Mouse (Mus musculus) heart, embryonic 13.5 days (tissue): ENCODE measurements around the gene Kdf1. TPM values are rescaled to one million over a fixed set of nuclear protein-coding genes. Genes with fewer than 3 reads are reported as not detected.
A peak's percentile ranks its signal among the peaks of the same experiment; 100 is the strongest.

Source experiments
- ATAC-seq: fragments of 200-750 bp; cut with Nextera tagmentation; 2 replicates; pipeline ENCODE4 v1.8.0; 2017; ENCODE audit warnings: moderate TSS enrichment; ENCODE audit not compliant: insufficient number of reproducible peaks, low FRiP score, low TSS enrichment; ENCODE audit errors: extremely low read depth
- H3K27ac ChIP-seq: fragments of 300-500 bp; sonication (generic); replicated peaks from 2 replicates; pipeline ENCODE4 v1.5.1; 2015; ENCODE audit warnings: moderate library complexity, mild to moderate bottlenecking, inconsistent platforms
- H3K27me3 ChIP-seq: fragments of 300-500 bp; sonication (generic); replicated peaks from 2 replicates; pipeline ENCODE4 v1.6.1; 2015; ENCODE audit warnings: mild to moderate bottlenecking, inconsistent platforms
- H3K36me3 ChIP-seq: fragments of 300-500 bp; sonication (generic); 2 replicates; pipeline ENCODE4 v1.6.1; 2015; ENCODE audit warnings: mild to moderate bottlenecking, inconsistent platforms
- H3K4me1 ChIP-seq: fragments of 300-500 bp; sonication (generic); 2 replicates; pipeline ENCODE4 v1.6.1; 2015; ENCODE audit warnings: inconsistent platforms
- H3K4me2 ChIP-seq: fragments of 300-500 bp; sonication (generic); 2 replicates; pipeline ENCODE4 v1.6.1; 2015; ENCODE audit warnings: inconsistent platforms, mild to moderate bottlenecking, moderate library complexity
- H3K4me3 ChIP-seq: fragments of 300-500 bp; sonication (generic); 2 replicates; pipeline ENCODE4 v1.5.1; 2015; ENCODE audit warnings: moderate library complexity, mild to moderate bottlenecking, inconsistent platforms
- H3K9ac ChIP-seq: fragments of 300-500 bp; sonication (generic); 2 replicates; pipeline ENCODE4 v1.6.1; 2015; ENCODE audit warnings: inconsistent platforms, mild to moderate bottlenecking, moderate library complexity
- H3K9me3 ChIP-seq: fragments of 300-500 bp; sonication (generic); 2 replicates; pipeline ENCODE4 v1.6.1; 2016; ENCODE audit warnings: inconsistent platforms
- WGBS: fragments of 180-500 bp; shearing (Covaris S2); methylation state at CpG from one replicate; pipeline ENCODE4 v1.1.7; 2015; ENCODE audit warnings: mixed read lengths; 5-methylcytosine and 5-hydroxymethylcytosine counted together
- polyA plus RNA-seq: library from polyadenylated mRNA; unstranded; fragments of >200 nt; fragmentation: Nextera tagmentation; extraction: Ambion mirVana; gene quantifications from 2 replicates; pipeline ENCODE4 v1.2.1, GENCODE M21; 2015

Kdf1 gene
- polyA plus RNA-seq, 1 experiment from 2014 or later, result 2.1 TPM

DNA sequence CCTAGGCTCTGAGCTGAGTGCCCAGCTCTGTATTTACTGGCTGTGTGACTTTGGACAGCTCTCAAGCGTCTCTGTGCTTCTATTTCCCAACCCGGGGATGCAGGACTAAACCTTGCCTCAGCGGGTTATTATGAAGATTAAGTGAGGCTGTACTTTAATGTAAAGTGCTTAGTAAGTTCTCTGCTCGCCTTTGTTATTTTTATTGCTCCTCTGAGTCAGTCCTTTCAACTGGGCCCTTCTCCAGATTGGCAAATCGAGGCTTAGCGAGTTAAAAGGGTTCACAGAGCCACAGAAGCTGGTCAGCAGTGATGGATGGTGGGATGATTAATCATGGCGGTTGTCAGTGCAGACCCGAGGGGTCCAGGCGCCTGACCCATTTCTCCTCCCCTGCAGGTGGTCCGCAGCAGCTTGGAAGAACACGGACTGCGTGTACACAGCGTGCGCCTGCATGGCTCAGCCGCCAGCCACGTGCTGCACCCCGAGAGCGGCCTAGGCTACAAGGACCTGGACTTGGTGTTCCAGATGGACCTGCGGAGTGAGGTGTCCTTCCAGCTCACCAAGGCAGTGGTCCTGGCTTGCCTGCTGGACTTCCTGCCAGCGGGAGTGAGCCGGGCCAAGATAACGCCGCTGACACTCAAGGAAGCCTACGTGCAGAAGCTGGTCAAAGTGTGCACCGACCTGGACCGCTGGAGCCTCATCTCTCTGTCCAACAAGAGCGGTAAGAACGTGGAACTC lies 32.9 kb upstream of the Kdf1 start:
- H3K27me3 ChIP-seq, result peaks cover 29% of the 10 kb centered on the region
- H3K36me3 ChIP-seq, result no peaks in the 10 kb centered on the region
- 77% methylated on average over 28 of the region's 28 CpGs for WGBS
- H3K4me2 ChIP-seq, result no peak overlapping the region
- ATAC-seq, result no peak
- no peak overlapping the region for H3K27ac ChIP-seq
- no peak overlapping the region for H3K4me3 ChIP-seq
- H3K4me1 ChIP-seq, result peaks cover 30% of the 10 kb centered on the region
- H3K9me3 ChIP-seq, result no peaks in the 10 kb centered on the region
- no peak overlapping the region for H3K9ac ChIP-seq

DNA sequence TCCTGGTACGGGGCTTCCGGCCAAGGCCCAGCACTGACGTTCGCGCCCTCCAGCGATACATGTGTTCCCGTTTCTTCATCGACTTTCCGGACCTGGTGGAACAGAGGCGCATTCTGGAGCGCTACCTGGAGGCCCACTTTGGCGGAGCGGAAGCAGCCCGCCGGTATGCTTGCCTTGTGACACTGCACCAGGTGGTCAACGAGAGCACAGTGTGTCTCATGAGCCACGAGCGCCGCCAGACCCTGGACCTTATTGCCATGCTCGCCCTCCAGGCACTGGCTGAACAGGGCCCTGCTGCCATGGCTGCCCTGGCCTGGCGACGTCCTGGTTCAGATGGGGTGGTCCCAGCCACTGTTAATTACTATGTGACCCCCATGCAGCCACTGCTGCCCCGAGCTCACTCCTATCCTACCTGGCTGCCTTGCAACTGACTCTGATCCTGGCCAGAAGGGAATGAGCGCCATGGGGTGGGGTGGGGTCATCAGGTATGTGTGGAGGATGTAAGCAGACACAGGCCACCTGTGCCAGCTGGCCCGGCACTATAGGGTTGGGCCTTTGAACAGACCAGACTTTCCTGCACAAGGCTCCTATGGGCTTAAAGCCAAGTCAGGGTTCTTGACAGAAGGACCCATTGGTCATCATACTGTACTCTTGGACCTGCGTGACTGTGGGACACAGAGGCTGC lies 31.9 kb upstream of the Kdf1 start:
- peaks cover 19% of the 10 kb centered on the region for H3K27me3 ChIP-seq
- H3K4me1 ChIP-seq, result peaks cover 34% of the 10 kb centered on the region
- no peak overlapping the region for H3K9ac ChIP-seq
- H3K9me3 ChIP-seq, result no peaks in the 10 kb centered on the region
- no peak overlapping the region for H3K27ac ChIP-seq
- H3K4me3 ChIP-seq, result no peak overlapping the region
- 87% methylated on average over 26 of the region's 26 CpGs for WGBS
- no peak overlapping the region for H3K4me2 ChIP-seq
- no peak for ATAC-seq
- no peaks in the 10 kb centered on the region for H3K36me3 ChIP-seq

DNA sequence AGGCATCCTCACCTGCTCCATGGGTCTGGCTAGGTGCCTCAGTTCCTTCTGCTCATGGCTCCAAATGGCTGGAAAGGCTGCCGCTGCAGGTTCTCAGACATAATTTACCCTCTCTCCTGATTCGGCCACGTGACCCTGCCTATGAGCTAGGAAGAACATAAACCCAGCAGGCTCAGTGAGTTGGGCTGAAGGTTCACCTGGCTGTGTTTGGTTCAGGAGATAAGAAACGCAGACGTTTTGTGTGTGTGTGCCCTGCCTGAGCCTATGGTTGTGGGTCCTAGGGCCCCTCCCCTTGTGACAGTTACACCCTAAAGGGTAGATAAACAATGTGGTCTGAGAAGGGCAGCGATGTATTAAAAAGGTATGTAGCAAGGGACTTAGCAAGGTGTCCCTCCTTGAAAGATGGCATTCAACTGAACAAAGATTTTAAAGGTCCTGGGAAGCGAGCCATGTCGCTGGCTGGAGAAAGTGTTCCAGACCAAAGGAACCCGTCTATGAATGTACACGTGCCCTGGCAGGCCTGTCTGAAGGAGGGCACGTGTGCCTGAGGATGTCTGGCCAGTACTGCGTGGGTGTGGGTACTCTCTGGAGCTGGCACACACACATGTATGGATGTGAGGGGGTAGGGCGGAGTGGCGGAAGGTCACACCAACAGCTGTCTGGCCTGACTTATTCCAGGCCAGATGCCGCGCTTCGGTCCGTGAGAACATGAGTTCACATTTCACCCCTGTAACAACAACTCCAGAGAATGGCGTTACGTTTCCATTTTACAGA lies 30.0 kb upstream of the Kdf1 start:
- no peak for ATAC-seq
- H3K27ac ChIP-seq, result no peak overlapping the region
- WGBS, result 81% methylated on average over 20 of the region's 20 CpGs

GRCm38 (mm10) chr4:133489489-133490245 lies 29.1 kb upstream of the Kdf1 start:
- Histone ChIP-seq H3K4me3 (no peak overlapping the region), H3K9ac (no peak overlapping the region), H3K27ac (0 out of 2 replicates have a peak overlapping the region, but pooled peaks have one; percentile 10), H3K4me1 (peaks cover 39% of the 10 kb centered on the region), H3K9me3 (no peaks in the 10 kb centered on the region), H3K36me3 (no peaks in the 10 kb centered on the region), H3K4me2 (no peak overlapping the region), H3K27me3 (peaks cover 9% of the 10 kb centered on the region)
- no peak for ATAC-seq
- 41% methylated on average over 4 of the region's 4 CpGs for WGBS

More for the DNA sequence above, 30.0 kb upstream of the Kdf1 start:
- Histone ChIP-seq H3K9me3 (no peaks in the 10 kb centered on the region), H3K4me1 (peaks cover 41% of the 10 kb centered on the region), H3K4me3 (no peak overlapping the region), H3K4me2 (no peak overlapping the region), H3K27me3 (0 out of 2 replicates have a peak, but pooled peaks cover 10% of the 10 kb centered on the region), H3K9ac (no peak overlapping the region), H3K36me3 (no peaks in the 10 kb centered on the region)

- H3K27me3 ChIP-seq, result peaks cover 30% of the 10 kb centered on the region
- H3K9ac ChIP-seq, result peak overlapping the region; percentile 59
- 0 out of 2 replicates have a peak overlapping the region, but pooled peaks have one; percentile 42 for H3K27ac ChIP-seq
- H3K9me3 ChIP-seq, result no peaks in the 10 kb centered on the region
- H3K36me3 ChIP-seq, result no peaks in the 10 kb centered on the region
- H3K4me3 ChIP-seq, result no peak overlapping the region; the same call in 1 of the 2 replicates
- peak overlapping the region; percentile 56 for H3K4me2 ChIP-seq
- ATAC-seq, result no peak; the same call in 1 of the 2 replicates
- peaks cover 46% of the 10 kb centered on the region for H3K4me1 ChIP-seq
- WGBS, result 22% methylated on average over 10 of the region's 10 CpGs
Measured at GRCm38 (mm10) chr4:133491800-133492199, 27.0 kb upstream of the Kdf1 start.

DNA sequence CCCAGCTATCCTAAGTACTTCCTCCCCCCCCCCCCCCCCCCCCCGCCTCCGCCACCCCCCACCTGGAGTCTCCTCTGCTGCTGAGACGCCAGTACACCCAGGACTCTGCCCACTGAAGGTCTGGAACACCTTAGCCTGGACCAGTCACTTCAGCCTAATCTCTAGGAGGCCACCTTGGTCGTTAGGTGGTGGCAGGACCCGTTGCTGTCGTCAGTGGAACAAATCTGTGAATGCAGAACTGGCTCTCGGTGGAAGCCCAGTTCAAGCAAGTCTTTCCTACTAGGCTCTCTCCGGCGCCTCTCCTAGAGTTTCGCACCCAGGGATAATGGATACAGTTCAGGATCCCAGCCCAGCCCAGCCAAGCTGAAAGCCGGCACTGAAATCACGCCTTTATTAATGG lies 24.9 kb upstream of the Kdf1 start:
- ATAC-seq, result no peak
- Histone ChIP-seq H3K27ac (no peak overlapping the region), H3K4me2 (peak overlapping the region; percentile 75), H3K4me3 (peak overlapping the region; percentile 46), H3K36me3 (no peaks in the 10 kb centered on the region), H3K9ac (peak overlapping the region; percentile 69), H3K27me3 (peaks cover 51% of the 10 kb centered on the region), H3K4me1 (peaks cover 61% of the 10 kb centered on the region), H3K9me3 (no peaks in the 10 kb centered on the region)
- WGBS, result 17% methylated on average over 11 of the region's 12 CpGs

- ATAC-seq, result no peak
- Histone ChIP-seq H3K27me3 (peaks cover 57% of the 10 kb centered on the region), H3K9ac (peak overlapping the region; percentile 69), H3K27ac (no peak overlapping the region), H3K36me3 (no peaks in the 10 kb centered on the region), H3K9me3 (no peaks in the 10 kb centered on the region), H3K4me2 (peak overlapping the region; percentile 75), H3K4me1 (peaks cover 58% of the 10 kb centered on the region), H3K4me3 (peak overlapping the region; percentile 46)
- under 1% methylated on average over 12 of the region's 12 CpGs for WGBS
Measured at GRCm38 (mm10) chr4:133494432-133494831, 24.3 kb upstream of the Kdf1 start.

- H3K27me3 ChIP-seq, result peaks cover 61% of the 10 kb centered on the region
- H3K4me1 ChIP-seq, result peaks cover 53% of the 10 kb centered on the region
- no peak overlapping the region for H3K4me3 ChIP-seq
- H3K9ac ChIP-seq, result no peak overlapping the region
- no peak overlapping the region for H3K27ac ChIP-seq
- H3K4me2 ChIP-seq, result no peak overlapping the region
- H3K9me3 ChIP-seq, result no peaks in the 10 kb centered on the region
- no peak for ATAC-seq
- 53% methylated on average over 4 of the region's 4 CpGs for WGBS
- H3K36me3 ChIP-seq, result no peaks in the 10 kb centered on the region
Measured at GRCm38 (mm10) chr4:133494867-133495266, 23.9 kb upstream of the Kdf1 start.

DNA sequence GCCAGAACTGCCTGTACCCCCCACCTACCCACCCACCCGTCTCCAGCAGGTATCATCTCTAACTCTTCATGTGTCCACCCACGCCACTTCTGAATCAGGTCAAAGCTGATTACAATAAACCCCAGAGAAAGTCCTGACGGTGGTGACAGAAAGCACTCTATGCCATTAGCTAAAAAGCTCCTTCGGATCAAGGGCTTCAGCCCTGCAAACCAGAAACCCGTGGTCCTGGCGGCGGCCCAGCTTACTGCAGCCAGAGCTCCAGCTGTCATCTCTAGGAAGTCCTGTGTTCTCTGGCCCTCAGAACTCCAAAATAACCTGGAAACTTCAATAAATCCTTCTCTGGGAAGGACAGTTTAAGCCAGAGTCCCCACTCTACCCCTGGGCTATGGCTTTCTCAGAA lies 23.1 kb upstream of the Kdf1 start:
- Histone ChIP-seq H3K9ac (no peak overlapping the region), H3K4me2 (no peak overlapping the region), H3K9me3 (no peaks in the 10 kb centered on the region), H3K4me3 (no peak overlapping the region), H3K36me3 (no peaks in the 10 kb centered on the region), H3K27me3 (peaks cover 69% of the 10 kb centered on the region), H3K27ac (no peak overlapping the region), H3K4me1 (peaks cover 52% of the 10 kb centered on the region)
- 27% methylated on average over 7 of the region's 7 CpGs for WGBS
- no peak for ATAC-seq

- Histone ChIP-seq H3K9me3 (no peaks in the 10 kb centered on the region), H3K27ac (no peak overlapping the region), H3K36me3 (no peaks in the 10 kb centered on the region), H3K4me1 (peaks cover 40% of the 10 kb centered on the region), H3K4me3 (peak overlapping the region; percentile 66; the same call in 1 of the 2 replicates), H3K9ac (no peak overlapping the region), H3K27me3 (peaks cover 81% of the 10 kb centered on the region), H3K4me2 (peak overlapping the region; percentile 99)
- no peak for ATAC-seq
- WGBS, result 31% methylated on average over 6 of the region's 6 CpGs
Measured at GRCm38 (mm10) chr4:133496738-133497445, 21.9 kb upstream of the Kdf1 start.
